Mouse (Mus musculus) C2C12 (cell line): ENCODE data around the gene Cnppd1.

Source experiments
- CEBPB ChIP-seq: IDR thresholded peaks from one replicate; pipeline ENCODE4 v1.6.1; 2011; ENCODE audit warnings: low read depth, mild to moderate bottlenecking, control low read depth, moderate library complexity
- CTCF ChIP-seq: IDR thresholded peaks from one replicate; pipeline ENCODE4 v1.5.1; 2011; ENCODE audit not compliant: control insufficient read depth, insufficient read depth, insufficient read length
- MAX ChIP-seq: IDR thresholded peaks from one replicate; pipeline ENCODE4 v1.6.1; 2011; ENCODE audit warnings: mild to moderate bottlenecking, control low read depth
- MYOD1 ChIP-seq: IDR thresholded peaks from one replicate; pipeline ENCODE4 v1.6.1; 2011; ENCODE audit warnings: low read depth; ENCODE audit not compliant: control insufficient read depth, insufficient read length
- MYOG ChIP-seq: IDR thresholded peaks from one replicate; pipeline ENCODE4 v1.6.1; 2011; ENCODE audit not compliant: control insufficient read depth, insufficient read length; ENCODE audit errors: extremely low read depth
- USF1 ChIP-seq: IDR thresholded peaks from one replicate; pipeline ENCODE4 v1.6.1; 2011; ENCODE audit warnings: low read depth, mild to moderate bottlenecking, control low read depth, moderate library complexity

DNA sequence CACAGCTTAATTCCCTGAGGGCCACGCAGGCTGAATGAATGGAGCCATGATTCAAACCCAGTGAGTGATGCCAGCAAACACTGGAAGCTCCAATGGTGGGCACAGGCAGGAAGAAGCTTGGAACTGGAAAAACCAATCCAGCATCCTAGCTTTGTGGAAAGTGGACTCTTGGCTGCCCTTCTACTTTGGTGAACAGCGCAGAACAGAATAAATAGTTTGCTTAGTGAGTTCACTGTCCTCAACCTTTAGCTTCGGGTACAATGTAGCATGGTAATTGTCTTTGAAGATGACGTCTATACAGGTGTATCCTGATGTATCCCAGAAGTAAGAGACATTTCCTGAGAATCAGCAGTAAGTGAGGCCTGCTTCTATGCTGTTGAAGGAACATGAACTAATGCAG is 6.2 kb upstream of the Cnppd1 start:
- TF ChIP-seq MYOG: no peak
- no peak for TF ChIP-seq CTCF
- no peak for TF ChIP-seq MAX
- no peak for TF ChIP-seq CEBPB
- TF ChIP-seq USF1: no peak
- no peak for TF ChIP-seq MYOD1
